Comparison of ENCODE assay signal across 8 mouse cellular contexts in genomic region chr11:98972215-98972614, GRCm38 (mm10). TPM values are rescaled to one million over a fixed set of nuclear protein-coding genes. Genes with fewer than 3 reads are reported as not detected.
DNase-seq lines count a peak whose midpoint lies in the region; ATAC-seq and TF ChIP-seq lines count a peak whose summit lies in the region.

No protein-coding gene starts in this region.

- no peak for TF ChIP-seq EP300 in liver, postnatal 0 days (IDR thresholded peaks at IDR 0.05; ENCODE audit: low read depth)

- no peaks in the 10 kb centered on the region for H3K27me3 ChIP-seq in liver, postnatal 0 days (ENCODE audit: insufficient read depth, low read length)

- H3K27ac ChIP-seq in liver, postnatal 0 days (ENCODE audit: low read depth): no peak overlapping the region

- no peak overlapping the region for H3K9ac ChIP-seq in liver, postnatal 0 days (replicated peaks)

- no peak overlapping the region for H3K4me3 ChIP-seq in liver, postnatal 0 days (ENCODE audit: low read depth, low read length)

- no peak overlapping the region for H3K4me2 ChIP-seq in liver, postnatal 0 days (ENCODE audit: low read depth, low read length)

- H3K9me3 ChIP-seq in liver, postnatal 0 days (ENCODE audit: low read length): no peaks in the 10 kb centered on the region

- TF ChIP-seq CTCF in liver, postnatal 0 days (IDR thresholded peaks at IDR 0.05; ENCODE audit: low read depth): peak; percentile 95

- intact Hi-C loops in gastrocnemius, postnatal 14 days (cut with DNase I; ENCODE audit: low total_unique reads): loop anchor here (10.0 kb wide), 1 partner anchor 117 kb away; no protein-coding TSS in a partner anchor

- peaks cover 6% of the 10 kb centered on the region; the same call in 1 of the 2 replicates for H3K4me1 ChIP-seq in liver, postnatal 0 days (ENCODE audit: insufficient read depth)

- peaks cover 43% of the 10 kb centered on the region for H3K36me3 ChIP-seq in liver, postnatal 0 days (replicated peaks; ENCODE audit: insufficient read depth, low read length)

- DNase-seq in 416B (ENCODE audit: low read depth) (peak; percentile 71), MN1 (ENCODE audit: low spot score) (peak; percentile 86)
- peak; percentile 95 to 97 for DNase-seq in cerebellum, postnatal 10 days
- peak; percentile 81 for DNase-seq in gastrocnemius, postnatal 14 days
- peak; percentile 87 for DNase-seq in kidney, adult 9 months
- peak; percentile 90 for DNase-seq in liver, postnatal 0 days
- peak; percentile 64 for DNase-seq in retina, adult 2 months (ENCODE audit: low read depth, low spot score)
- peak; percentile 87 to 92 for DNase-seq in thymus, postnatal 36 days

- ATAC-seq in liver, postnatal 0 days: peak; percentile 57; the same call in 1 of the 2 replicates

- 46% methylated on average over 9 of the region's 9 CpGs for WGBS in liver, postnatal 0 days (ENCODE audit: insufficient replicate concordance)

RNA-seq across cellular contexts. Expression of gene Gjd3, which starts 10.6 kb away (rescaled TPM):
- total RNA-seq in gastrocnemius, postnatal 14 days (2021): not detected
- not detected in 2 replicates for polyA plus RNA-seq in liver, postnatal 0 days (2015; fragmentation: Nextera tagmentation; extraction: Ambion mirVana)

RNA-seq across cellular contexts. Expression of gene Rara, which starts 44.6 kb away (rescaled TPM):
- total RNA-seq in gastrocnemius, postnatal 14 days (2021): 10 to 100 TPM; 13.7 to 19.7 TPM
- 5.4 and 5.6 TPM in 2 replicates for polyA plus RNA-seq in liver, postnatal 0 days (2015; fragmentation: Nextera tagmentation; extraction: Ambion mirVana)

RNA-seq across cellular contexts. Expression of gene Top2a, which starts 51.8 kb away (rescaled TPM):
- 10 to 100 TPM; 13.8 to 16.9 TPM for total RNA-seq in gastrocnemius, postnatal 14 days (2021)
- polyA plus RNA-seq in liver, postnatal 0 days (2015; fragmentation: Nextera tagmentation; extraction: Ambion mirVana): 74.3 and 90.2 TPM in 2 replicates
